Mouse (Mus musculus): ENCODE measurements at regions not wholly inside any gene's neighbourhood (a gene's known extent, or its start where the extent isn't known, plus 50 kb on each side); places are given as distances from the start of the nearest gene placed in this dataset.

- TF ChIP-seq POLR2A (IDR thresholded peaks at IDR 0.05; ENCODE audit: insufficient read length, low read depth) (no peak), USF1 (IDR thresholded peaks at IDR 0.05; ENCODE audit: low read depth) (no peak), POLR2AphosphoS2 (IDR thresholded peaks at IDR 0.05; ENCODE audit: insufficient read length, low read depth) (no peak), E2F4 (IDR thresholded peaks at IDR 0.05; ENCODE audit: insufficient read depth) (no peak)
Measured at GRCm38 (mm10) chr16:93365236-93365951, 238.5 kb downstream of the Setd4 start.
